Mouse (Mus musculus) cerebellum, adult 18-20 months (tissue): Measurements from ENCODE around the gene Olfr888.

Source experiments
- DNase-seq, 2 experiments: peaks; one replicate each; pipeline ENCODE4 v3.0.0; 2021

Gene Olfr888

DNA sequence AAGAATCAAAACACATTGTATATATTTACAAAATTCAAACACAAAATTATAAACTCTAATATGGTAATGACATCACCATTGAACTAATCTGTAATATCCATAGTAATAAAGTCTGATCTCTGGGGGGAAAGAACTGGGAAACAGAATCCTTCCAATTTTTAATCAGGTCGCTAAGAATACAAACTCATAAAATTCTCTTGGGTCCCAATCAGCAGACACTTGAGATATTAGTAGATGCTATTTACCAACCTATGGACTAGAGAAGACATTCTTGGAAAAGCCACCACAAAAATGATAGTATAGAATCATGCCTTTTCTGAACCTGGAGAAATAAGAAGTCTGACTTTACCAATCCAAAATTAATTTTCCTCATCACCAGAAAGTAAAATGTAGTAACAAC is at the start of gene Olfr888:
Gene Olfr888, plus strand, starts transcription at position 301 of the 400 bp plus-strand sequence.
- no peak for DNase-seq

DNA sequence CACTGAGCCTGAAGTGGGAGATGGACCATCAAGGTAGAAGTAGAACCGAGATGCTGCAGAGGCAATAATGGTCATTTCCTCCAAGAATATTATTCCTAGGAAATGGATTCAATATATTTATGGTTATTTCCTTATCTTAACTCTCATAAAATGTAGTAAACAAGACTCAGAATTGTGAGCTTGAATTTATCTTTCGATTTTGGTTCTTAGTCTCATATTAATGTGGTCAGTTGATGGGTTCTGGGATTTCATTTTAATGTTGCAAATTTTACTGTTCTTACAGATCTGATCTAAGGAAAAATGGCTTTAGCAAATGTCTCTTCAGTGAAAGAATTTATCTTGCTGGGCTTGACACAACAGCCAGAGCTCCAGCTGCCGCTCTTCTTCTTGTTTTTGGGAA is 46.9 kb upstream of the Olfr888 start, which contains the start of gene Olfr885:
Gene Olfr885, plus strand, starts transcription at position 301 of the 400 bp plus-strand sequence.
- DNase-seq: no peak

DNA sequence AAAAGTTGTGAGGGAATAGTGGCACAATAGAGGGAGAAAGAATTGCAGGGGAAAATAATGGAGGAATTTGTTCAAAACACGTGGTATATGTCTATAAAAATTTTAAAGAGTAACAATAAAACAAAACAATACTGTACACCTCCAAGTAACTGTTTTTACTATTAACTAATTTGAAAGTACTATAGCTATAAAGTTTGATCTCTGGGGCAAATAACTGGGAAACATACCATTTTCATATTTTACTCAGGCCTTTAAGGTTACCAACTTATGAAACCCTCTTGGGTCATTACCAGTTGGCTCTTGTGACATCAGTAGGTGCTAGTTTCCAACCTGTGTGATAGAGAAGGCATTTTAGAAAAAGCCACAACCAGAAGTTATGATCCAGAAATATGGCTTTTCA is 24.2 kb upstream of the Olfr888 start, which contains the start of gene Olfr887:
Gene Olfr887, plus strand, starts transcription at position 301 of the 400 bp plus-strand sequence.
- DNase-seq: no peak

DNA sequence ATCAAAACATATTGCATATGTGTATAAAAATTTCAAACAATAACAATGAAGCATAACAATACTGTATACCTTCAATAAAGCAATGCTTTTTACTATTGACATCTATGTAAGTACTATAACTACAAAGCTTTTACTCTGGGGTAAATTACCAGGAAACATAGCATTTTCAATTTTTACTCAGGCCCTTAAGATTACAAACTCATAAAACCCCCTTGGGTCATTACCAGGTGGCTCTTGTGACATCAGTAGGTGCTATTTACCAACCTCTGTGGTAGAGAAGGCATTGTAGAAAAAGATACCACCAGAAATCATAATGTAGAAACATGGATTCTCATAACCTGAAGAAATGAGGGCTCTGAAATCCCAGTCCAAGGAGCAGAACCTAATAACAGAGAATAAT is 7.0 kb downstream of the Olfr888 start, which contains the start of gene Olfr889:
Gene Olfr889, plus strand, starts transcription at position 301 of the 400 bp plus-strand sequence.
- DNase-seq: no peak

DNA sequence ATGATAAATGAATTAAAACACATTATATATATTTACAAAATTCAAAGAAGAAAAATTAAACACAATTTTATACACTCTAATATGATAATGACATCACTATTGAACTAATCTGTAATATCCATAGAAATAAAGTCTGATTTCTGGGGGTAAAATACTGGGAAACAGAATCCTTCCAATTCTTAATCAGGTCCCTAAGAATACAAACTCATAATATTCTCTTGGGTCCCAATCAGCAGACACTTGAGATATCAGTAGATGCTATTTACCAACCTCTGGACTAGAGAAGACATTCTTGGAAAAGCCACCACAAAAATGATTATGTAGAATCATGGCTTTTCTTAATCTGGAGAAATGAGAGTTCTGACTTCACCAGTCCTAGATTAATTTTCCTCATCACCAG is 34.3 kb downstream of the Olfr888 start, which contains the start of gene Olfr890:
Gene Olfr890, plus strand, starts transcription at position 301 of the 400 bp plus-strand sequence.
- DNase-seq: no peak
